Mouse (Mus musculus) ES-Bruce4 (cell line): ENCODE measurements around the gene Emc8.

Experiments
- CTCF ChIP-seq: IDR thresholded peaks from one replicate; pipeline ENCODE4 v1.8.1; 2011; ENCODE audit warnings: low read depth, low read length
- EP300 ChIP-seq: IDR thresholded peaks from 2 replicates; pipeline ENCODE4 v1.6.1; 2011; ENCODE audit warnings: low read depth, low read length; ENCODE audit not compliant: insufficient read depth
- POLR2A ChIP-seq: IDR thresholded peaks from one replicate; pipeline ENCODE4 v1.8.1; 2011; ENCODE audit warnings: low read length; ENCODE audit not compliant: insufficient read depth

- TF ChIP-seq POLR2A (no peak), CTCF (no peak), EP300 (no peak)
Measured at GRCm38 (mm10) chr8:120685591-120685990, 17.2 kb upstream of the Emc8 start.
